Mouse (Mus musculus): ENCODE measurements around the gene Tfec.

Tfec gene

DNA sequence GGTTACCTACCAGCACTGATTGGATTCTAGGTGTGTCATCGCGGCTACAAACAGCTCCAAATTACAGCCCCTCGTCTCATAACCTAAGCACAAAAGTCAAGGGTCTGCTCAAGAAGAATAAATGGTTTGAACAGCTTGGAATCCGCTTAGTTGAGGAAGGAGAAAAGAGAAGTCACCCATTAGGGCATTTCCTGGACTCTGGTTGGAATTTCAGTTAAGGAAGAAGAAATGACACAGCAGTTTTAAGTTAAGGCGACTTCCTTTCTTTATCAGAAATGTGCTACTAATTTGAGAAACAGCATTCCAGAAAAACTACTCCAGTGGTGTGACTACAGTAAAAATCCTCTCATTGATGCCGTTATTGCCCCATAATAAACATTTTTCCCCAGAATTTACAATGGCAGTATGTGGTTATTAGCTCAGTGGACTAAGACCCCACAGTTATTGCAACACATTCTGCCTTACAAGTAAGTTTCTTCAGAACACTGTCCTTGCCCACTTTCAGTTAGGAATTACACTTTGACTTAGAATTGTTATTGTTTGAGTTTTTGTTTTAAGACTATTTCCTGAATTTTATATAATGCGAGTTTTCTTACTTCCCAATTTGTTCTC, at the start of gene Tfec:
TSS of gene Tfec (minus strand) at position 191 of the 612 bp plus-strand sequence.
- DNase-seq (ENCODE audit: low read depth, low spot score): no peak

DNA sequence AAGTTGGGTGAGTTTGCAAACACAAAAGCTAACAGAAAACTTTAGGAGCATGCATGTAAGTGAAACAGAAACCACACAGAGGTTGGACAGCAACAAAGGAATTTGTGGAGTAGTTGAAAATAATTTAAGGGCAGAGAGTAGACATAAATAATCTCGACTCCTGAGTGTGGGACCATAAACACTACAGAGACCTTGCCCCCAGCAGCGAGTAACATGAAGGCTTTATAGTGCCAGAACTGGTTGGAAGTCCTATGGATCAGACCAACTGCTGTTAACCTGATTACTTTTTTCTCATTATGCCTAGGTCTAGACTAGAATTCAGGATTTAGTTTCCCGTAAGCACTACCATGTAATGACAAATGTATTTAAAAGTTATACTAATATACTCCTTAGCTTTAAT, 49.6 kb upstream of the Tfec start:
- no peak for DNase-seq (ENCODE audit: low read depth, low spot score)

DNA sequence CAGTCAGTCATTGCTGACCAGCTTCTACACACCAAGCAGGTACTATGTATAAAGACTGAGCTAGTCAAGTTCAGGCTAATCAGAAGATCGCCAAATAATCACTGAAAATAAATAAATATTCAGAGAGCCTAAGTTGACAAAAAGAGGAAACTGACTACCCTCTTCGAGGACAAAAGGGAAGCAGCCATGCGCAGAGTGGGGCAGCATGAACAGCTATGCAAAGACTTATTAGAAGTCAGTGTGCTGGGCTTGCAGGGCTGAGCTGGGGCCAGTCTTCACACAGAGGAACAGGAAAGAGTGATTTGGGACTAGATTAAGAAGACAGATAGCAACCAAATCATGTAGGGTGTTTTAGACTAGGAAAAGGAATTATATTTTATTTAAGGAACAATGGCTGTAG, 45.3 kb upstream of the Tfec start:
- DNase-seq (ENCODE audit: low read depth, low spot score): no peak

DNA sequence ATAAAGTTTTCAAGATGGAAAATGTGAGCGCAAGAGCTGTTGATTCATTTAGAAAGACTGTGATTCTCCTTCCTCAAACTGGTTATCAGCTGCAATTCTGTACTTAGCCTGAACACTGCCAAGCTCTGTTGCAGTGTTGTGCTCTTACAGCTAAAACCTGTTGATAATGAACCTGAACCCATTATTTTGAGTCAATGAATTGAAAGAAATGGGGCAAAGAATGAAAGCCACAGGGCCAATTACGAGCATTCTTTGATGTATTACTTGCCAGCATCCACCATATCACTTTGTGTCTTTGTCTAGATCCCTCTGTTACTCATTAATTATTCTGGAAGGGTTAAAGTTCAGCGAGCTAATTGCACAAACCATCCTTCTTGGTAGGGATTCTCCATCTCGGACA, 44.2 kb upstream of the Tfec start:
- no peak for DNase-seq (ENCODE audit: low read depth, low spot score)

DNA sequence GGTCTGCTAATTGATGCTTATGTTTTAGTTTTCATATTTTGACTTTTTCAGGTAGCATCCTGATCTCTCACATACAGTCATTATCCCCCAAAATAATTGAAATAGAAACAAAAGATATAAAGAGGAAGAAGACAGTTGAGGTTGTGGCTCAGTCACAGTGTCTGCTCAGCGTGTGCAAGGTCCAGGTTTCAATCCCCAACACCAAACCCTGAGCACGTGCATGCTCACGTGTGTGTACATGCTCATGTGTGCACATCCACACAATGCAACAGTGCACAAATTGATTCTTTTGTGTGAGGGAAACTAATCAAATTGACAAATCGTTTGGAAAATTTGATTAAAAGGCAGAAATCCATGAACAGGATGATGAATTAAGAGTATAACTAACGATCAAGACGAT, 32.8 kb upstream of the Tfec start:
- DNase-seq (ENCODE audit: low read depth, low spot score): no peak

DNA sequence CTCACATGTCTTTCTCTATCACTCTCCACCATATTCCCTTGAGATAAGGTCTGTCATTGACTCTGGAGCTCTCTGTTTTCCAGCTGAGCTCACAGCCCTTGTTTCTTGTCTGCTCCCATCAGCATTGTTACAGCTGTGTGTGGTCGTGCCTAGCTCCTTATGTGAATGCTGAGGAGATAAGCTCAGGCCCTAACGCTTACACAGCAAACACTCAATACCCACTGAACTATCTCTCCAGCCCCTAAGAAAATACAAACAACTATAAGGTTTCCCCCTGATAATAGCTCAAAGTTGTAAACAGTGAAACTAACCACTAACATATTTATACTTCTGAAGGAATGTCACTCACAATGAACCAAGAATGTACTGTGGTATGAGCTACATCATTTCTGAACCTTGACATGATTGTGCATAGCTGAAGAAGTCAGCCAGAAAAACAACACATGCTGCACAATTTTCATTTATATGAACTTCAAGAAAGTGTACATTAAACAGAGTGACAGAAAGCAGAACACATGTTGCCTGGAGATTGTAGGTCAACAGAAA, 21.9 kb upstream of the Tfec start:
- DNase-seq (ENCODE audit: low read depth, low spot score): no peak

DNA sequence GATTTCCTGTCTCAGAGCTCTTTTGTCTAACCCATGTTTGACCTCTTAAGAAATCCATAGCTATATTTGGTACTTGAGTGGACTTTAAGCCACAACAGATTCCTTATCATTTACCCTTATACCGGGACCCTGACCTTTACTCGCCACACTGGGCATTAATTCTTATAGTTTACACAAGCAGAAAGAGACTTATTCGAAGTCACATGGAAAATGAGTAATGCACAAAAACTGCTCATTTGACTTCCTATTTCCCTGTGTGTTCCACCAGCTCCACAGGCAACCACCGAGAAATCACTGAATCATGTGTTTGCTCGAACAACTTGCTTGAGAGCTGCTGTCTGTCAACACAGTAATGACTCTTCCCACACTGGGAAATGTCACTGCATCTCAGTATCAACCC, 6.4 kb downstream of the Tfec start:
- no peak for DNase-seq (ENCODE audit: low read depth, low spot score)

DNA sequence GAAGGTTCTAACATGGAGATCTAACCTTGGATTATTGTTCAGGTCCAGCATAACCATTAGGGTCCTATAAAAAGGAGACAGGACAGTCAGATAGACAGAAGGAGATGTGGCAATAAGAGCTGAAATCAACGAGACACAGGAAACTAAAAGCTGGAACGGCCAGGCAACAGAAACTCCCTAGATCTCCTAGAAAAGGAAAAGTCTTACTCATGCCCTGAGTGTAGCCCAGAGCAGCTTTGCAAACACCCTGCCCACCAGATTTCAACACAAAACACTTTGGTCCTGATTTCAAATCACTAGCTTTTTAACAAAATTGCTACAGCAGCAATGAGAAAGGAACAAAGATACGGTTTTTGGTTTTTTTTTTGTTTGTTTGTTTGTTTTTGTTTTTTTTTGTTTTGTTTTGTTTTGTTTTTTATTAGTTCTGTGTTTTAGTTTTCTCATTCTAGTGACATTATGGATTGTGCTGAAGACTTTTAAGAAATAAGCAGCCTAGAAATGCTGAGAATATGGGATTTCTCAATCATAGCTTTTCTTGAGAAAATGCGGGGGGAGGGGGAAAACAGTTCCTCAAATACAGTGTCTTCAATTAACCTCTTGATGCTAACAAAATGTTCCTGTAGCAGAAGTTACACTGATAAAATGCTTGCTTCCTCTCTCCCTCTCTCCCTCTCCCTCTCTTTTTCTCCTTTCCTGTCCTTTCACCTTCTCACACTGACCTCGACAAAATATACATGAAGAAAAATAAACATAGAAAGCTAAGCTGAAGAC, 14.5 kb downstream of the Tfec start:
- DNase-seq (ENCODE audit: low read depth, low spot score): no peak

DNA sequence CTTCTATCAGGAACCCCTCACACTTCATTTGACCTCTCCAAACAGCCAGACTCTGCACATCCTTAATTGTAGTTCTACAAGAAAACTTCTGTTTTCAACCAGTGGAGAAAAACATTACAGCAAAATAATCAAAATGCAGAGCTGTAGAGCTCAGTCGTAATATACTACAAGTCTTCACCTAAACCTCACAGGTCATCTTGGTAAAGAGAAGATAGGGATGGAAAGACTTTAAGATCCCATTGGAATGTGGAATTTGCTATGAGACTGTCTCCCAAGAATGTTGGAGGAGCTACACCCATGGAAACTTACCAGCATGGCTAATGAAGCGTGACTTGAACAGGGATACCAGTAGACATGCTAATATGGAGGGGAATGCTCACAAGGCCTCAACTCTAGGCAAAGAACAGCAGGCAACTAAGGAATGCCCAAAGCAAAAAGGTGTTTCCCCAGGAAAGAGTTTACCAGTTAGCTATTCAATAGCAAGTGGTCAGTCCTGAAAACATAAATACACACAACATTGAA, 24.2 kb downstream of the Tfec start:
- DNase-seq (ENCODE audit: low read depth, low spot score): no peak

DNA sequence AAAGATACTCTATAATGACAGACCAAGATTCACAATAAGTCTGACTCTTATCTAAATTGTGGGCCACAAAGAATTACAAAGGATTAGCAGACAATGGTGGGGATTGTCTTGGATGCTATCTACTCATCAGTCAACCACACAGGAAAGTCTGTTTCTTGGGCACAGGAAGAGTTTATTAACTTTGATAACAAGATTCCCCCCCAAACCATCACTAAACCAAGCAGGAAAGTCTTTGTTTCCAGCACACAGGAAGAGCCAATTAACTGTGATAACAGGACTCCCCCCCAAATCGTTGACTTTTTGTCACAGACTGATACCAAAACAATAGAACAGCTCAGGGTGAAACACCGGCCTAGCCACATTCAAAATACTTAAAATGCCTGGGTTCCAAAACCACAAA, 28.2 kb downstream of the Tfec start:
- DNase-seq (ENCODE audit: low read depth, low spot score): no peak

DNA sequence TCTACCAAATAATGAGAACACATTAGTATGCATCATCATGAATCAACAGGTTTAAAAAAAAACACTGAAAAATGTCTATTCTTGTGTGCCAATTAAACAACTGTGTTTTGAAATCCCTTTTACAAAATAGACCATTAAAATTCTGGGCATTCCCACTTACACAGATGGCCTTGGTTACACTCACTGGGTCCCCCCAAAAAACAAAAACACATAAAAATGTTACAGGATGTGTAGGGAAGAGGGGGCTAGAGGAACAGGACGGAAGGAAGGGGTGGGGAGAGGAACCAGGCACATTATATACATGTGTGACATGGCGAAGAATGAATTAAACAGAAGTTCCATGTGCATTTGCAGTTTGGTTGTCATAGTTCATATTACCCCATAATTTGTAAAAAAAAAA, 29.9 kb downstream of the Tfec start:
- no peak for DNase-seq (ENCODE audit: low read depth, low spot score)

DNA sequence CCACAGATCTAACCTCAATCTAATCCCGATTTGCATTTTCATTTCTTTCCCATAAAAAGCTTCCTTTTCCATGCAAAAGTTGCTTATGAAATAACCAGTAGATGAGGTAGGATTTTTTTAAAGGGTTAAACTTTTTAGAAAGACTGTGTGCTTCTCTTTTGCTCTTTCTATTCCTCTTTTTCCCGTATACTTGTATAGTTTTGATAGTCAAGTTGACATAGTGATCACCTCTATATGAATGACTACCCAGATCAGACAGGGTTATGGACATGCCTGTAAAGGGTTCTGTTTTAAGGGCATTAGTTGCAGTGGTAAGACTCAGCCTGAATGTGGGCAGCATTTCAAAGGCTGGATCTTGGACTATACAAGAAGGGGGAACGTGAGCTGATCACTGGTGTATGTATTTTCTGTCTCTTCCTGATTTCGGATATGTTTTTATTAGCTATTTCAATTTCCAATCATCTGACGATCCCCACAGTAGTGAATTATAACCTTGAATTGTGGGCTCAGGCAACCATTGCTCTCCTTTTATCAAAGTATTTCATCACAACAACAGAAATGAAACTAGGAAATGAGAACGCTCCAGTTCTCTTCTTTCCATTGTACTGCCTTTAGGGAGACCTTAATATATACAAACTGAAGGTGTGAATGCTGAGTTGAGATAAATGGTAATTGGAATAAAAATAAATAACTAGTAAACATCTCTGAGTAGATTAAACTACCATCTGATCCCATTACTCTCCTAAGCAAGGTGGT, 35.3 kb downstream of the Tfec start:
- no peak for DNase-seq (ENCODE audit: low read depth, low spot score)

DNA sequence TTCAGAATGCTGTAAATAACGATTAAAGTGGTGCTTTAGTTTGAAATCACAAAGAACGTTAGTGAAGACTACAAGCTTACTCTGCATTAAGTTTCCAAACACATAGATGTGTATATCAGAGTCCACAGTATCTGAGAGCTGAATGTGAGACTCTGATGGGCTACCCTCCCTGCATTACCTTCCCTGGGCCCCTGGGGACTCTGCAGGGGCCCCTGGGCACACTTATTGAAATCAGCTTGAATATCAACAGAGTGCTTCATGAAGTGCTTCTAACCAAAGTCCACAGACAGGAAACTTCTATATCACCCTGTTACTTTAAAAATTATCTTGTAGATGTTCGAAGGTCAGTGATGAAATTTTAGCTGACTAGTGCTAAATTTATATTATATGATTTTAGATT, 36.2 kb downstream of the Tfec start:
- no peak for DNase-seq (ENCODE audit: low read depth, low spot score)

DNA sequence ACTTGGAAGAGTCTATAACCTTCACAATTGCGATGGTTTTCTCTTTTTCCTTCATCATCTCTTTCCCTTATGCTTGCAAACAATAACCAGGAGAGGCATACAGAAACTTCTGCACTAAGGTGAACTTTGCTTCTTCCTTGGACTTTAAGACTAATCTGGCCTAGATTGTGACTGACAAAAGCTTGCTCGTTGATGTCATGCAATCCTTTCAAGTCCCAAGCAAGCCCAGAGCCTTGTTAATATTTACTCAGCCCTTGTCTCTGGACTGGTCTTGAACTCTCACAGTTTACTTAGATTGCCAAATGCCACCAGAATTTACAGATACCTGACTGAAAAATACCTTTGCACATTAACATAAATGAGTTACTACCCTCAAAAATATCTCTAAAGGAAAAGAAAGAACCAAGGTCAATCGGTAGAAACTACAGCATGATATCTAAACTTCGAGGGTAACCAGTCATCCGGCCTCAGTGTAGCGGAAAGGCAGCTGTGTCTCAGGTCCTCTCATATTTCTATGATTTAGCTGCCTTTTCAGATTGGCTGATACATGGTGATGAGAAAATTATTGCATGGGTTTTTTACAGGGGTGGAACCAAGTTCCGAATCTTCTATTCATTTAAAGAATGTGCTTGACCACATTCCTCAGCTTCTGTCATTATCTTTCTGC, 42.2 kb downstream of the Tfec start:
- no peak for DNase-seq (ENCODE audit: low read depth, low spot score)

DNA sequence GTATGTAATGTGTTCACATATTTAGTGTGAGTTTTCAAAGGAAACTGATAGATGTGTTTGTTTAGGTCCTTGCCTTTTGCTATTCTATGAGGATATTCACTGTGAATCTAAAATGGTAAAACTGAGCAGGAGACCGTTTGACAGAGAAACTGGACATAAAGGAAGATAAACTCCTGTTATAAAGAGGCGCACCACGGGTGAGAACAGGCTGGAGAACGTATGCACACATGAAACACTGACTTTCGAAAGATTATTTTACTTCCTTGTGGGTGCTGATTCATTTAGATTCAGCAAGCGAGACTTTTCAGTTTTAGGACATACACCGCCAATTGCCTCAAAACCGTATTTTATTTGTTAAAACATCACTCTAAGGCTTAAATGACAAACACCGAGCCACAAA, 43.3 kb downstream of the Tfec start:
- DNase-seq (ENCODE audit: low read depth, low spot score): no peak

DNA sequence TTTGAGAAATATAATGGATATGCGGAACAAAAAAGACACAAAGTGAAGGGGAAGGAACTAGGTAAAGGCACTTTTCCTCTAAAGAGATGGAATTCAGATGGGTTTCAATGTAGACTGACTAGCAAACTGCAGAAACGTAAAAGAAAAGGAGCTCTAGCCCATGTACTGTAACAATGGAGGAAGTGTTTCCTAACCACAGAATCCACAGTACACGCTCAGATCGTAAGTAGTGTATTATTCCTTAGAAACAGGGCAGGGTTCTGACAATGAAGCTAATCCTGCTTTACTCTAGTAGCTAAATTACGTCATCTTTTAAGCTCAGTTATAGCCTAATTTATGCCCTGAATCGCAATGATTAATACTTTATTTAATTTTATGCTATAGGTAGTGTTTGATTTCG, 51.7 kb downstream of the Tfec start:
- no peak for DNase-seq (ENCODE audit: low read depth, low spot score)

DNA sequence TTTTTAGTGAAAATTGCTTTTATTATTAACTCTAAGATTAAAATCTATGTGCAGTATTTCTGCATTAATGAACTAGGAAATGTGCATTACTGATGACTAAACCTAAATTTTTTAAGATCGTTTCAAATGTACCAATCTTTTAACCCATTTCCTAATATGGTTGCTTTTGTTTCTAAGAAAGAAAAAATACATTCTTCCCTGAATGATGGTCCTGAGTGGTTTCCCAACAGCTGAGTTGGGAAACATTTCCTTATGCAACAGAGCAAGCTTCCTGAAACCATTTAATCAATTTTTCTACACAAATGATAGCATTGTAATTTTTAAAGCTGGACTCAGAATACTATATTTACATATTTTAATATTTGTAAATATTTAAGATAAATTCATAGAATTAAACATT, 62.6 kb downstream of the Tfec start:
- DNase-seq (ENCODE audit: low read depth, low spot score): no peak

DNA sequence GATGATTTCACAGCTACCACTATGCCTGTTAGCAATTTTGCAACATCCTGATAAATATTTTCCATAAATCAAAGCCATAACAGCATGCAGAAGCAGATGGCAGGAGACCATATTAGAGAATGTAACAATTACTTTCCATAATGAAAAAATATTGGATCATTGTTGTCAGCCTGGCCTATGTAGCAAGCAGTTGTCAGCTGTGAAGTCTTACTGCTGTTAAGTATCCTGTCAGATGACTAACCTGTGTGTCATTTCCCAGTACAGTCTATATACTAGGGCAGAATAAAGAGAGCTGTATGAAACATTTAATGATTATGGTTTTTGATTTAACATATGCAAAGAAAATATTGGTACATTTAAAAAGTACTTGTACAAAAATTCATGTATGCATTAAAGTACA, 69.9 kb downstream of the Tfec start:
- no peak for DNase-seq (ENCODE audit: low read depth, low spot score)

DNA sequence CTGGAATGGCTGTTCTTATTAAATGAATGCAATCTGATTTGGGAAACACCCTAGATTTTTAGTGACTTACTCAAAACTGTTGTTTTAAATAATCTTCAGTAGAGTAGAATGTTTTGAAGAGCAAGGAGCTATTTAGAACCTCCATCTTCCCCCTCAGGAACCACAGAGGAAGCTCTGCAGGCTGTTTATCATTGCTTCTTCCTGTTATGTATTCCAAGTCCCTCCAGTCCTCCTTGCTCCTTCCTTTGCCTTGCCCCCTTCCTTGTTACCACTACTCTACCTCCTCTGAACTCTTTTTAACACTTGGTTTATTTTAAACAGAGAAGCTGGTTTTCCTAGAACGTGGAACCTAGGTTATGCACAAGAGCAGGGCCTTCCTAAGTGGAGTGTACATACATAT, 76.3 kb downstream of the Tfec start:
- no peak for DNase-seq (ENCODE audit: low read depth, low spot score)

DNA sequence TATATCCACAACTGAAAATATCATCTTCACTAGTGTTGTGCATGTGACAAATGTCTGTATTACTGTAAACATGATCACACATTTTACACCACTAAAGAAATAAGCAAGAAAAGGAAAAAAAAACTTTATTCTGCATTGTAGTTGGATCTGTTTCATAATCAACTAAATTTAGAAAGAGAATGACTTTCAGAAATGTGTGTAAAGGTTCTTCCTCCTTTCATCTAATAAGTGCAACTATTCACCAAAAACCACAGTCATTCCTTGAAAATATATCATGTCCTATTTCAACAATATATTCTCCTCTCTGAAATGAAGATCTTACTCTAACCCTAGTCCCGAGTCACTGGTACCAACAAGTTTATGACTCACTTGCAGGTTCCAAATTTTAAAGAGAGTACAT, 91.9 kb downstream of the Tfec start:
- DNase-seq (ENCODE audit: low read depth, low spot score): no peak

DNA sequence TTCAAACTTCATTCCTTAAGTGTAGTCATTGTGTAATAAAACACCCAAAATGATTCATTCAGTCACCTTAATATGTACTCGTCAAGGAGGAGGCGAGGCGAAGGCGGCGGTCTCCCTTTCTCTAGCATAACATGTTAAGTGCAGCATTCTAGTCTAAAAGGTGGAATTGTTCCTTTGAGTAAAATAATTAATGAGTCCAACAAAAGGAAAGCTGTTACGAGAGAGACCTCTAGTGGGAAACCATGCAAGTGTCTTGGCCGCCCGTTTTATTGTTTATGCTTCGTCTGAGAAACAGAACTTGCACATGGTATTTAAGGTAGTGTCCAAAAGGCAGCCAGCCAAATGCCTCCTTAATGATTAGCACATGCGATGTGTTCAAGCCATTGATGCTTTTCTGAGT, 100.6 kb downstream of the Tfec start:
- DNase-seq (ENCODE audit: low read depth, low spot score): peak; percentile 51

DNA sequence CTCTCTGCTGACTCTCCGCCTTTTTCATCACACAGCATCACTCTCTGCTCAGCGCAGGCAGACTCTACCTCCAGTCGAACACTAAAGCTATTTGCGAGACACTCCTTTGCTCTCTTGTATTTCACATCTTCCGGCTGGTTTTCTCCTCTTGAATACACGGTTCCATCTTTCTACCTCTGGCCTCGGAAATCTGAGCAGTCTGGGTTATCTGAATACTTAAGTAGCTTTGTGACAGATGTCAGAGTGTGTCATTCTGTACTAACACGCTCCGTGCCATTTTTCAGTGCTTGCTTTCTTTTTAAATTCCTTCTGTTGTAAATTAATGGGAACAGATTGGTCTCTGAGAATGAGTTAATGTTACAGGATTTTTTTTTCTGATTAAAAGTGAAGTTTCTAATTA, 101.3 kb downstream of the Tfec start:
- DNase-seq (ENCODE audit: low read depth, low spot score): no peak

All from embryo, embryonic 11.5 days (tissue).